Mouse (Mus musculus) neural tube, embryonic 14.5 days (tissue): Measurements from ENCODE around the gene Pdik1l. TPM values are rescaled to one million over a fixed set of nuclear protein-coding genes. Genes with fewer than 3 reads are reported as not detected.
"Not testable (repeated sequence)": the region's sequence is repeated elsewhere in the genome, so short reads cannot be mapped to it uniquely, and the experiment has no call there.

ENCODE experiments used
- ATAC-seq: fragments of 200-750 bp; cut with Nextera tagmentation; 2 replicates; pipeline ENCODE4 v1.8.0; 2017; ENCODE audit warnings: low read depth, mild to moderate bottlenecking, moderate TSS enrichment, moderate library complexity
- H3K27ac ChIP-seq: fragments of 300-500 bp; sonication (generic); 2 replicates; pipeline ENCODE4 v1.5.1; 2014; ENCODE audit warnings: low read depth, mild to moderate bottlenecking, control low read depth, low read length, moderate library complexity, mixed read lengths
- H3K27me3 ChIP-seq: fragments of 300-500 bp; sonication (generic); 2 replicates; pipeline ENCODE4 v1.6.1; 2014; ENCODE audit warnings: low read length; ENCODE audit not compliant: control insufficient read depth, insufficient read depth
- H3K36me3 ChIP-seq: fragments of 300-500 bp; sonication (generic); 2 replicates; pipeline ENCODE4 v1.6.1; 2014; ENCODE audit warnings: low read length, mixed read lengths; ENCODE audit not compliant: control insufficient read depth, insufficient read depth
- H3K4me1 ChIP-seq: fragments of 300-500 bp; sonication (generic); 2 replicates; pipeline ENCODE4 v1.6.1; 2014; ENCODE audit warnings: low read length; ENCODE audit not compliant: control insufficient read depth, insufficient read depth
- H3K4me2 ChIP-seq: fragments of 300-500 bp; sonication (generic); 2 replicates; pipeline ENCODE4 v1.6.1; 2014; ENCODE audit warnings: mild to moderate bottlenecking, low read depth, low read length, control low read depth
- H3K4me3 ChIP-seq: fragments of 300-500 bp; sonication (generic); 2 replicates; pipeline ENCODE4 v1.5.1; 2014; ENCODE audit warnings: low read depth, low read length, control low read depth, mixed read lengths
- H3K9ac ChIP-seq: fragments of 300-500 bp; sonication (generic); replicated peaks from 2 replicates; pipeline ENCODE4 v1.6.1; 2014; ENCODE audit warnings: low read depth, mild to moderate bottlenecking, control low read depth, low read length, mixed read lengths
- H3K9me3 ChIP-seq: fragments of 300-500 bp; sonication (generic); 2 replicates; pipeline ENCODE4 v1.6.1; 2016; ENCODE audit warnings: low read length; ENCODE audit not compliant: control insufficient read depth
- WGBS: fragments of 180-500 bp; shearing (Covaris S2); extraction: QIAGEN DNeasy Blood & Tissue Kit; methylation state at CpG from one replicate; pipeline ENCODE4 v1.1.7; 2014; 5-methylcytosine and 5-hydroxymethylcytosine counted together
- polyA plus RNA-seq: library from polyadenylated mRNA; unstranded; fragments of >200 nt; fragmentation: Nextera tagmentation; extraction: Ambion mirVana; gene quantifications from 2 replicates; pipeline ENCODE4 v1.2.1, GENCODE M21; 2014

Gene Pdik1l
- polyA plus RNA-seq, 1 experiment from 2014 or later = 38.5 TPM

DNA sequence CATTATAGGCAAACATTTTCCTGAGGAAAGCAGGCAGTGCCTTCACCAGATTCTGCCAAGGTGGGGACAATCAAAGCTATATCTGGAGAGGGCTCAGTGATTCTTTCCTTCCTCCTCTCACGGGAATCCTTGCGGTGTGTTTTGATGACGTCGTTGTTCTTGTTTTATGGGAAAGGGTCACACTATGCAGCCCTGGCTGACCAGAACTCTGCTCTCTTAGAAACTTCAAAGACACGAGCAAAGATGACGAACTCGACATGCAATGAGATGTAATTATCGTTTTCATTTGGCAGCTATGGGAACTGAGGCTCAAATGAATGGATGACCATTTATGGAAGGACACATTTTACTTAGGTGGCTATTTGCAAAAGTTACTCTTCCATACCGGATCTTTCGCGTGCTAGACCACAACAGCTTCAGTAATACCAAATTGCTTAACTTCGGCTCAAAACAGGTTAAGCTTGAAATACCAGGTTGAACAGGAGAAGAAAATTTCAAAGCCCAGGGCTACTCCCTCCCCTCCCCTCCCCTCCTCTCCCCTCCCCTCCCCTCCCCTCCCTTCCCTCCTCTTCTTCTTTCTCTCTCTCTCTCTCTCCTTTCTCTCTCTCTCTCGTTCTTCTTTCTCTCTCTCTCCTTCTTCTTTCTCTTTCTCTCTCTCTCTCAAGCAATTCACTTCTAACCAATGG is 14.8 kb downstream of the Pdik1l start:
- no peaks in the 10 kb centered on the region for H3K27me3 ChIP-seq
- H3K4me3 ChIP-seq = no peak overlapping the region
- 31% methylated on average over 12 of the region's 13 CpGs for WGBS
- no peak overlapping the region for H3K9ac ChIP-seq
- ATAC-seq = no peak
- H3K27ac ChIP-seq = no peak overlapping the region
- no peak overlapping the region for H3K4me2 ChIP-seq
- peaks cover 12% of the 10 kb centered on the region; the same call in 1 of the 2 replicates for H3K36me3 ChIP-seq
- H3K9me3 ChIP-seq = no peaks in the 10 kb centered on the region
- no peaks in the 10 kb centered on the region for H3K4me1 ChIP-seq

DNA sequence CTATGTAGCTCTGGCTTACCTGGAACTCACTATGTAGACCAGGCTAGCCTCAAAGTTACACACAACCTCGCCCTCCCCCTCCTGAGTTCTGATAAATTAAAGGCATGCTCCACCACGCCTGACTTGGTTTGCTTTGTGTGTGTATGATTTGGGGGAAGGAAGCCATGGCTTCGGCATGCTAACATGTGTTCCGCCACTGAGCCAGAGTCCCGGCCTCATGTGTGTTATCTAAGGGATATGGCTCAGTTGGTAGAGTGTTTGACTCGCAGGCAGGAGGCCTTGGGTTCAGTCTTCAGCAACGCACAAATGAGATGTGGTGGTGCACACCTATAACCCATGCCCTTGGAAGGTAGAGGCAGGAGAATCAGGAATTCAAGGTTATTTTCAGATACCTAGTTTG is 15.7 kb downstream of the Pdik1l start:
- Histone ChIP-seq H3K4me2 (no peak overlapping the region), H3K36me3 (peaks cover 8% of the 10 kb centered on the region; the same call in 1 of the 2 replicates), H3K9ac (no peak overlapping the region), H3K27ac (no peak overlapping the region), H3K4me1 (no peaks in the 10 kb centered on the region), H3K4me3 (no peak overlapping the region), H3K9me3 (no peaks in the 10 kb centered on the region), H3K27me3 (no peaks in the 10 kb centered on the region)
- ATAC-seq = no peak
- WGBS = 86% methylated on average over 7 of the region's 7 CpGs

DNA sequence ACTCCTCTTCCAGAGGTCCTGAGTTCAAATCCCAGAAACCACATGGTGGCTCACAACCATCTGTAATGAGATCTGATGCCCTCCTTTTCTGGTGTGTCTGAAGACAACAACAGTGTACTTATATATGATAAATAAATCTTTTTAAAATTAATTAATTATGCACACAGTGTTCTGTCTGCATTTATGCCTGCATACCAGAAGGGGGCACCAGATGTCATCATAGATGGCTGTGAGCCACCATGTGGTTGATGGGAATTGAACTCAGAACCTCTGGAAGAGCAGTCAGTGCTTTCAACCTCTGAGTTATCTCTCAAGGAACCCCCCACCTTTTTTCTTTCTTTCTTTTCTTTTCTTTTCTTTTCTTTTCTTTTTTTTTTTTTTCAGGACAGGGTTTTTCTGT is 18.1 kb downstream of the Pdik1l start:
- H3K9ac ChIP-seq, H3K27me3 ChIP-seq, ATAC-seq, H3K27ac ChIP-seq, H3K9me3 ChIP-seq, H3K4me2 ChIP-seq, H3K4me3 ChIP-seq, H3K36me3 ChIP-seq, H3K4me1 ChIP-seq: not testable (repeated sequence)

DNA sequence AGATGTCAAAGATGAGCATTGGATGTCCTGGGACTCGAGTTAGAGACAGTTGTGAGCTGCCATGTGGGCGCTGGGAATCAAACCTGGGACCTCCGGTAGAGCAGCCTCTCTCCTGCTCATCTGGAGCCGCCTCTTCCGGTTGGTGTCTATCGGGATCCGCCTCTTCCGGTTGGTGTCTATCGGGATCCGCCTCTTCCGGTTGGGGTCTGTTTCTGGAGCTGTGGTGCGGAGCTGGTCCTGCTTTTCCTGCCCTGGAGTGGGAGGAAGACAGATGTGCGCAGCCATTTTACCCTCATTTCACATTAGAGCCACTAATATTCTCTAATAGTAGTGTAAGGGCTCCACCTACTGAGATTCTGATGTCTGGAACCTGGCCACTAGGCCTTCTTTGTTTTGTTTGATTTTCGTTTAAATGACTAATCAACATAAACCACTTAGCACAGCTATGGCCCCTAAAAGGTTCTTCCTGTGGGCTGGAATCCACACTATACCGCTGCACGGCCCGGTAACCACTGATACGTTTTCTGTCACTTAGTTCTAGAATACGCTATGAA is 19.5 kb downstream of the Pdik1l start:
- no peaks in the 10 kb centered on the region for H3K4me1 ChIP-seq
- H3K36me3 ChIP-seq = no peaks in the 10 kb centered on the region
- no peak overlapping the region for H3K27ac ChIP-seq
- no peaks in the 10 kb centered on the region for H3K27me3 ChIP-seq
- H3K4me2 ChIP-seq = no peak overlapping the region
- no peaks in the 10 kb centered on the region for H3K9me3 ChIP-seq
- no peak overlapping the region for H3K9ac ChIP-seq
- no peak overlapping the region for H3K4me3 ChIP-seq
- WGBS = 87% methylated on average over 19 of the region's 19 CpGs
- no peak for ATAC-seq

DNA sequence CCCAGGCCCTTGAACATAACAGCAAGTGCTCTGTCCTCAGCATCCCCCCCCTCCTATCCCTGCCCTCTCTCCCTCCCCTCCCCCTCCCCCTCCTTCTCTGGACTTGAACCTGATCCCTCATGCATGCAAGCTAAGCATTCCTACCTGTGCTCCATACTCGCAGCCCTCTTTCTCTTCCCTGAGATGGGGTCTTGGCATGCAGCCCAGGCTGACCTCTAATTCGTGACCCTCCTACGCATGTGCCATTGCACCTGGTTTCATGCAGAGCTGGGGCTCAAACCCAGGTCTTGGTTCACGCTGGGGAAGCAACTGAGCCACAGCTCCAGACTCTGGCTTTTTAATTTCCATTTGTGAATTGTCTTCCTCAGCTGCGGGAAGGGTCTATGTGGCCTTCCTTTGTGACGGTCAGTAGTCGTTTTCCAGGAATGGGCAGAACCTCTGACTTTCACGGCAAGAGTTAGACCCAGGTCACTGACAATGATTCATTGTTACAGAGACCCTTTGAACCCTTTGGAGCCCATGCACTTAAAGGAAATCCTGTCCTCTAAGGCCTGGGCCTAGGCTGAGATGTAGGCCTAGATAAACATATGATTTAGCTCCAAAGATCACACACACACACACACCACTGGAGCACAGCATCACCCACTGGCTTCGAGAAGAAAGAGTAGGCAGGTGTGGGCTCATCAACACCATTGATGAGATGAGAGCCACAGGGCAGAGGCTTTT is 21.7 kb downstream of the Pdik1l start:
- Histone ChIP-seq H3K4me3 (no peak overlapping the region), H3K9ac (no peak overlapping the region), H3K27me3 (no peaks in the 10 kb centered on the region), H3K4me1 (no peaks in the 10 kb centered on the region), H3K36me3 (no peaks in the 10 kb centered on the region), H3K4me2 (no peak overlapping the region), H3K27ac (no peak overlapping the region), H3K9me3 (no peaks in the 10 kb centered on the region)
- ATAC-seq = no peak
- 61% methylated on average over 9 of the region's 9 CpGs for WGBS

DNA sequence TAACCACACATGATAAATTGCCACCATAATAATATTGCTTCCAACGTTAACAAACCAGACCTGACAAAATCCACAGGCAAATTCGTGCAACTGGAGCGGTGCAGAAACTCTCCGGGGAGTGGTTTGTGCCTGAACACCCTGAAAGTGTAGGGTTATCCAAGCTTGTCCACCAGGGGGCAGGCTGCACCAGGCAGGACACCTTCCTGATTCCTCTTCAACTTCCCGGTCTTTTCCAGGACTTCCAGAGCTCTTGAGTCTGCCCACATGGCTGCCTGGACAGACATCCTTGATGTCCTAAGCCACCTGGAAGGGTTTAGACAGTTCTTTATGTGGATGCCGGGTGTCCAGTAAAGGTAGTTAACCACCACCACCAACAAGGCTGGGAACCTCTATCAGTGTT is 24.5 kb downstream of the Pdik1l start:
- Histone ChIP-seq H3K36me3 (no peaks in the 10 kb centered on the region), H3K9me3 (no peaks in the 10 kb centered on the region), H3K4me1 (no peaks in the 10 kb centered on the region), H3K4me2 (no peak overlapping the region), H3K27ac (no peak overlapping the region), H3K4me3 (no peak overlapping the region), H3K27me3 (no peaks in the 10 kb centered on the region), H3K9ac (no peak overlapping the region)
- WGBS = 30% methylated on average over 6 of the region's 6 CpGs
- ATAC-seq = no peak

DNA sequence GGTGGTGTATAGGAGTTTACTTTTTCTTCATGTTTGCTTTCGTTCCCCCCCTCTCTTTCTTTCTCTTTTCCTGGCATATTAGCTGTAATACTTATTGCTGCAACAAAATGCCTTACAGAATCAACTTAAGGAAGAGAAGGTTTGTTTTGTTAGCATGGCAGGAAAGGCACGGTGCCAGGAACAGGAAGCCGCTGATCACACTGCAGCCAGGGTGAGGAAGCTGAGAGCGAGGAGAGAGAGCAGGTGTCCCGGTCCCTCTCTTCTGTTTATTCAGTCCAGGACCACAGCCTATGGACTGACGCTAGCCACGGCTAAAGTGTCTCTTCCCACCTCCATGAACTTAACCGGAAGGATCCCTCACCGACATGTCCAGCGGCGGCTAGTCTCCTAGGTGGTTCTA is 29.3 kb downstream of the Pdik1l start:
- Histone ChIP-seq H3K4me3 (no peak overlapping the region), H3K9ac (no peak overlapping the region), H3K4me2 (no peak overlapping the region), H3K27ac (no peak overlapping the region), H3K9me3 (no peaks in the 10 kb centered on the region), H3K4me1 (peaks cover 7% of the 10 kb centered on the region; the same call in 1 of the 2 replicates), H3K36me3 (no peaks in the 10 kb centered on the region), H3K27me3 (peaks cover 7% of the 10 kb centered on the region; the same call in 1 of the 2 replicates)
- 67% methylated on average over 11 of the region's 11 CpGs for WGBS
- no peak for ATAC-seq

DNA sequence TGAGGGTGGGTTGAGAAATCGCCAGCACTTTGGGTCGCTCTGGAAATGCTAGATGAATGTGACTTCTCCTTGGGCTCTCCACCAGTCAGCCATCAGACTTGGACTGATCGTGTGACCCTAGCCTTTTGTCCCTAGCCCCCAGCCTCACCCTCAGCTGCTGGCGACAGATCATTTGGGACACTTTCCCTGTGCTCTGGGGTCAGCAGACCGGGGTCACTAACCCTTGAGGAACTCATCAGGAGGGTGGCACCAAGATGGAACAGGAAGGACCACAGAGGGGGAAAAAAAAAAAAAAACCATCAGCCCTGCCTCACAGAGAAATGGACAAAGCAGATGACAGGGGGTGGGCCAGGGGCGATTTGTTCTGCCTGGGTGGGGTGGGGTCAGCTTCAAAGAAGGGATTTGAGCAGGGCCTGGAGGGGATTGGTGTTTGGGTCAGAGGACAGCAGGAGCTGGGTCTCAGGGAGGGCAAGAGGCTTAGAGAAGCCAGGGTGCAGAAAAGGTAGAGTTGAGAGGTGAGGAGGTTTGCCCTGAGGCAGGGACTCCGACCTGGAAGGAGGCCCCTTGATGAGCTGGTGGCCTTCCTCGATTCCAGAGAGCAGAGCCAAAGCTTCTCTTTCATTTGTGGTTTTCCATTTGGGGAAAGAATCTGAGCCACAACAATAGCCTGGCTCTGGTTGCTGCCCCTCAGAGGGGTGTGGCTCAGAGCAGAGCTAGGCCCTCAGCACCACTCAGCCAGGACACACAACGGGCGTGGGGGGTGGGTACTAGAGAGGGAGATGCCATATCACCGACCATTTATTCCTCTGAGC is 30.3 kb downstream of the Pdik1l start:
- Histone ChIP-seq H3K9me3 (no peaks in the 10 kb centered on the region), H3K4me3 (no peak overlapping the region), H3K9ac (no peak overlapping the region), H3K4me2 (no peak overlapping the region), H3K27me3 (peaks cover 15% of the 10 kb centered on the region), H3K36me3 (no peaks in the 10 kb centered on the region), H3K27ac (no peak overlapping the region), H3K4me1 (peaks cover 12% of the 10 kb centered on the region; the same call in 1 of the 2 replicates)
- ATAC-seq = no peak
- WGBS = 8% methylated on average over 11 of the region's 11 CpGs
